Mouse (Mus musculus) intestine, postnatal 0 days (tissue): ENCODE measurements around the gene Helz2. TPM values are rescaled to one million over a fixed set of nuclear protein-coding genes. Genes with fewer than 3 reads are reported as not detected.

Experiments used
- ATAC-seq: fragments of 200-750 bp; cut with Nextera tagmentation; 2 replicates; pipeline ENCODE4 v1.8.0; 2017; ENCODE audit warnings: mild to moderate bottlenecking, moderate TSS enrichment, moderate library complexity
- H3K27ac ChIP-seq: fragments of 300-500 bp; sonication (generic); 2 replicates; pipeline ENCODE4 v1.5.1; 2014; ENCODE audit warnings: mild to moderate bottlenecking, low read depth, low read length, moderate library complexity
- H3K27me3 ChIP-seq: fragments of 300-500 bp; sonication (generic); replicated peaks from 2 replicates; pipeline ENCODE4 v1.6.1; 2014; ENCODE audit warnings: low read length, mixed read lengths; ENCODE audit not compliant: control insufficient read depth, insufficient read depth
- H3K36me3 ChIP-seq: fragments of 300-500 bp; sonication (generic); 2 replicates; pipeline ENCODE4 v1.6.1; 2014; ENCODE audit warnings: mild to moderate bottlenecking, moderate library complexity; ENCODE audit not compliant: control insufficient read depth, insufficient read depth
- H3K4me1 ChIP-seq: fragments of 300-500 bp; sonication (generic); replicated peaks from 2 replicates; pipeline ENCODE4 v1.6.1; 2014; ENCODE audit warnings: antibody characterized with exemption, low read length, mixed read lengths; ENCODE audit not compliant: control insufficient read depth, insufficient read depth
- H3K4me2 ChIP-seq: fragments of 300-500 bp; sonication (generic); replicated peaks from 2 replicates; pipeline ENCODE4 v1.6.1; 2014; ENCODE audit warnings: low read depth, mild to moderate bottlenecking, moderate library complexity
- H3K4me3 ChIP-seq: fragments of 300-500 bp; sonication (generic); 2 replicates; pipeline ENCODE4 v1.5.1; 2014; ENCODE audit warnings: low read depth, low read length
- H3K9ac ChIP-seq: fragments of 300-500 bp; sonication (generic); 2 replicates; pipeline ENCODE4 v1.6.1; 2014; ENCODE audit warnings: mild to moderate bottlenecking, low read depth, low read length
- H3K9me3 ChIP-seq: fragments of 300-500 bp; sonication (generic); 2 replicates; pipeline ENCODE4 v1.6.1; 2016; ENCODE audit warnings: mixed run types; ENCODE audit not compliant: control insufficient read depth
- CTCF ChIP-seq: sonication (generic); IDR thresholded peaks from 2 replicates; pipeline ENCODE4 v1.5.1; 2016; ENCODE audit warnings: low read depth, mild to moderate bottlenecking, control low read depth, antibody characterized with exemption, moderate library complexity
- whole genome bisulfite sequencing: fragments of 180-500 bp; shearing (Covaris S2); extraction: QIAGEN DNeasy Blood & Tissue Kit; methylation state at CpG from one replicate; pipeline ENCODE4 v1.1.7; 2014; 5-methylcytosine and 5-hydroxymethylcytosine counted together
- polyA plus RNA-seq: library from polyadenylated mRNA; unstranded; fragments of >200 nt; fragmentation: Nextera tagmentation; extraction: Ambion mirVana; gene quantifications from 2 replicates; pipeline ENCODE4 v1.2.1, GENCODE M21; 2015

Helz2 gene
- polyA plus RNA-seq, 1 experiment from 2014 or later = 5.7 TPM

DNA sequence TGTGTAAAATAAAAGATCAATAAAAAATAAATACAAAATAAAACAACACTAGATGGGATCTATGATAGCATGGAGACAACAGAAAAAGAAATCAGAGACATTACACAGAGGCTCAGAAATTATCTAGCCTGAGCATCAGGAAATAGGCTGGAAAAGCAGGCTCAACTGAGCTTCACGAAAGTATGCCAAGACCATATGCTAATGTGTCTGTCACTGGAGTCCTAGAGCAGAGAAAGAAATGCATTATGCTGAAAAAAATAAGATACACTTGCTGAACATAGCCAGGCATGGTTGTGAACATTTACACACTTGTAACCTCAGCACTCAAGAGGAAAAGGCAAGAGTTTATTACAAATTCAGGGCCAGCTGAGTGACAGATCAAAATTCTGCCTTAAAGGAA lies 38.1 kb upstream of the Helz2 start:
- no peaks in the 10 kb centered on the region for H3K27me3 ChIP-seq
- H3K4me3 ChIP-seq = no peak overlapping the region
- H3K27ac ChIP-seq = no peak overlapping the region
- H3K4me1 ChIP-seq = no peaks in the 10 kb centered on the region
- no peak overlapping the region for H3K9ac ChIP-seq
- TF ChIP-seq CTCF = no peak
- ATAC-seq = no peak
- H3K9me3 ChIP-seq = no peaks in the 10 kb centered on the region
- 77% methylated on average over 1 of the region's 1 CpGs for WGBS
- H3K36me3 ChIP-seq = peaks cover 31% of the 10 kb centered on the region
- H3K4me2 ChIP-seq = no peak overlapping the region

- H3K4me1 ChIP-seq = no peaks in the 10 kb centered on the region
- no peak overlapping the region for H3K27ac ChIP-seq
- H3K9ac ChIP-seq = no peak overlapping the region
- no peak for ATAC-seq
- H3K27me3 ChIP-seq = no peaks in the 10 kb centered on the region
- H3K9me3 ChIP-seq = no peaks in the 10 kb centered on the region
- WGBS = 60% methylated on average over 3 of the region's 3 CpGs
- H3K36me3 ChIP-seq = peaks cover 38% of the 10 kb centered on the region
- no peak for TF ChIP-seq CTCF
- H3K4me2 ChIP-seq = no peak overlapping the region
- no peak overlapping the region for H3K4me3 ChIP-seq
These were observed 36.0 kb upstream of the Helz2 start for GRCm38 (mm10) chr2:181277866-181278265.

DNA sequence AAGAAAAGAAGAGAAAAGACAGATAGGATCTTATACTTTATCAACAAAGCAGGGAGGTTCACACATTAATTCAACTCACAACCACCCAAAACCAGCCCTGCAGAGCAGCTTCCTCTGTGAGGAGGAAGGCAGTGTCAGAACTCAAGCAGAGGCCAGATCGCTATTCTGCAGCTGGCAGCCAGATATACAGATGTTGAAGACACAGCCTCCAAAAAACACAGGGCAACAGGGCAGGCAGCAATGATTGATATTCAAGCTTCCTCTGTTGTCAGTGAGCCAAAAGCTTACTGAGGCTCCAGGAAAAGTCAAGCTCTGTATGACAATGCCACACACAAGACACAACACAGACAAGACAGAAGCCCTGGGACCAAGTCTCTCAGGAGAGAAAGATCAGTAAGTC lies 34.9 kb upstream of the Helz2 start:
- 68% methylated on average over 1 of the region's 1 CpGs for WGBS
- H3K9me3 ChIP-seq = no peaks in the 10 kb centered on the region
- ATAC-seq = no peak
- H3K27me3 ChIP-seq = no peaks in the 10 kb centered on the region
- H3K36me3 ChIP-seq = peaks cover 38% of the 10 kb centered on the region
- H3K4me3 ChIP-seq = no peak overlapping the region
- no peak overlapping the region for H3K9ac ChIP-seq
- TF ChIP-seq CTCF = no peak
- H3K4me1 ChIP-seq = no peaks in the 10 kb centered on the region
- H3K27ac ChIP-seq = no peak overlapping the region
- no peak overlapping the region for H3K4me2 ChIP-seq

GRCm38 (mm10) chr2:181274639-181275038 lies 32.8 kb upstream of the Helz2 start:
- no peak overlapping the region for H3K9ac ChIP-seq

GRCm38 (mm10) chr2:181273829-181274228 lies 32.0 kb upstream of the Helz2 start:
- Histone ChIP-seq H3K4me2 (no peak overlapping the region), H3K9me3 (no peaks in the 10 kb centered on the region), H3K4me1 (no peaks in the 10 kb centered on the region), H3K27me3 (no peaks in the 10 kb centered on the region), H3K9ac (no peak overlapping the region), H3K27ac (0 out of 2 replicates have a peak overlapping the region, but pooled peaks have one; percentile 7), H3K4me3 (no peak overlapping the region), H3K36me3 (peaks cover 47% of the 10 kb centered on the region)
- 92% methylated on average over 2 of the region's 2 CpGs for WGBS
- TF ChIP-seq CTCF = no peak
- no peak for ATAC-seq

More at GRCm38 (mm10) chr2:181274639-181275038, 32.8 kb upstream of the Helz2 start:
- no peak for TF ChIP-seq CTCF
- Histone ChIP-seq H3K9me3 (no peaks in the 10 kb centered on the region), H3K27me3 (no peaks in the 10 kb centered on the region), H3K4me3 (no peak overlapping the region), H3K4me1 (no peaks in the 10 kb centered on the region), H3K4me2 (no peak overlapping the region), H3K27ac (no peak overlapping the region), H3K36me3 (peaks cover 46% of the 10 kb centered on the region)
- WGBS = 86% methylated on average over 4 of the region's 4 CpGs
- ATAC-seq = no peak

DNA sequence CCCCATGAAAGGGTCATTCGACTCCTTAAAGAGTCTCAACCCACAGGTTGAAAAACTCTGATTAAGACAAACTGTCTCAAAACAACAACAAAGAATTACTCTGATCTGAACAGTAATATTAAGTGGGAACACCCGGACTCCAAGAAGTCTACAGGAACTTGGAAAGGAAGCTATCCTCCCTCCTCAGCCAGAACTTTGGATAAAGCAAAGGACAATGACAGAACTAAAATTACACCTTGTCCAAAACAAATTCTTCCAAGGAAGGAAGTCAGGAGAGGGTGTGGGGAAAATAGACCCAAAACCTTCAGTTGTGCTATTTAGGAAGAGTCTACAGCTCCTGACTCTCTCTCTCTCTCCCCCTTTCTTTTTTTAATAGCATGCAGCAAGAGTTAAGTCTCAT lies 30.3 kb upstream of the Helz2 start:
- WGBS = 87% methylated on average over 2 of the region's 2 CpGs
- ATAC-seq = no peak
- Histone ChIP-seq H3K4me3 (no peak overlapping the region), H3K9me3 (no peaks in the 10 kb centered on the region), H3K9ac (no peak overlapping the region), H3K27me3 (no peaks in the 10 kb centered on the region), H3K36me3 (peaks cover 43% of the 10 kb centered on the region), H3K4me1 (no peaks in the 10 kb centered on the region), H3K27ac (no peak overlapping the region), H3K4me2 (no peak overlapping the region)
- no peak for TF ChIP-seq CTCF

DNA sequence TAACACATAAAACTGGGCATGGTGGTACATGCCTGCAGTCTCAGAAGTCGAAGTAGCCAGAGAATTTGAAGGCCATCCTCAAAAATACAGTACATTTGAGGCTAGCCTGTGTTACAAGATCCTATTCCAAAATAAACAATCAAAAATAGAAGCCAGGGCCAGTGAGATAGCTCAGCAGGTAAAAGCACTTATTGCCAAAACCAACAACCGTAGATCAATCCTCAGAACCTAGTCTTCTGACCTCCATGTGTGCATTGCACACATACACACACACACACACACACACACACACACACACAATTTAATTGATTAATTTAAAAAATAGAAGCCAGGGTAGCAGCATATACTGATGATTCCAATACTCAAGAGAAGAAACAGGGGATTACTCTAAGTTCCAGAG lies 25.0 kb upstream of the Helz2 start:
- Histone ChIP-seq H3K4me2 (no peak overlapping the region), H3K4me3 (no peak overlapping the region), H3K27me3 (no peaks in the 10 kb centered on the region), H3K36me3 (peaks cover 60% of the 10 kb centered on the region), H3K4me1 (no peaks in the 10 kb centered on the region), H3K27ac (no peak overlapping the region), H3K9me3 (no peaks in the 10 kb centered on the region), H3K9ac (no peak overlapping the region)
- TF ChIP-seq CTCF = no peak
- ATAC-seq = no peak
- 92% methylated on average over 2 of the region's 2 CpGs for WGBS
